Mouse (Mus musculus): Measurements from ENCODE around the gene Col25a1.

The Col25a1 gene

DNA sequence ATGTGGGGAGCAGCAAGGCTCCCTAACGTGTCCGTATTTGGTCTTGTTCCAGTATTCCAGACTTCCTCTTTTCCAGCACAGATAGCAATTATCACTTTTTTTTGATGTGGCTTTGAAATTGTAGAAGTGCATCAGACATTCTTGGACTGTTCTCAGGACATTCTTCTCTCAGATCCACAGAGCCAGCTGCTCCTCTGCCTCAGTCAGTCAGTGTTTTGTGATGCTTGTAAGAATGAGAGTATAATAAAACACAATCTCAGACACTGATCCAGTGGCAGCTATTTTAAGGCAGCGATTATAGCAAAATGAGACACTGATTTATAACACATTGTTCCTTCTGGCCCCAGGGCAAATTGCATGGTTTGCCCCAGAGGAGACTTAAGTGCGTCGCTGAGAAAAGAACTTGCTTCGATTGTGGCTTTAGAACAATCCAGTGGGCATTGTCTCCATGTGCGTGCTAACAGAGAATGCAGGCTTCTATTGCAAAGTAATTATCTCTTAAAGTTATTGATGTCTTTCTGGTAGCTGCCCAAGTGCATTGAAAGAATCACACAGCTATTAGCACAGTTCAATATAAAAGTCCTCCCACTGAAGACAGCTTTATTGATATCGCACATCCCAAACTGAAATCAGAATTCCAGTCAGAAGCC lies 111.5 kb downstream of the Col25a1 start:
- no peak for DNase-seq (ENCODE audit: low read depth)

DNA sequence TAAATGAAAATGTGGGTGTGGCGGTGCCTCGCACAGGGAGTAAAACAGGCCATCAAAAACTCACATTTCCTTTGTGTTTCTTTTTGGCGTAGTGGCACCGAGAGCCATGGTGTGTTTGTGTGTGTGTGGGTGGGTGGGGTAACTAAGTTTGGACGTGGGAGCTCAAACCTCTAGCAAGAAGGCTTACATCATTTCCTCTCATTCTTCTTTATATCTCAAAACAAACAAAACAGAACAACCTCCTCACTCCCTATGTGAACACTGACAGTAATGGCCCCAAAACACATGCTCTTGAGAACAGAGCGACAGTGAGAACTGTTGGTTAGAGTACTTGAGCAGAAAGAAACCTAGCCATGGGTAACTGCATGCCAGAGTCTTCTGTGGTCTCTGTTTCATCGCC lies 121.1 kb downstream of the Col25a1 start:
- DNase-seq (ENCODE audit: low read depth): no peak

DNA sequence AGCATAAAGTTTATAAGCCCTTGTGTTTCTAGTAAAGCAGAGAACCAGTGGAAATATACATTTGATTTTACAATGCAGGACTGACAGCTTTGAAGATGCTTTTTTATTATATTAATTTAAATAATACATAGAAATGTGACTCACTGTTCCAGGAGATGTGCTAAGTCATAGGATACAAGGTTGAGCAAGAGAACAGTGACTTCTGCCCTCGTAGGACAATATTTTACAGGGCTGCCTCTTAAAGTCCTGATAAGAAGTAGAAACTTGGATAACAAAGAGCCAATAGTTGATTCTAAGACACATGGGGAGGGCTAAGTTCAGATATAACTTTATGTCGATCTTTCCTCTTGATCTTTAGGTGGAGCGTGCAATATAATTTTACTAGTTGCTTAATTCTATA lies 124.8 kb downstream of the Col25a1 start:
- DNase-seq (ENCODE audit: low read depth): no peak

DNA sequence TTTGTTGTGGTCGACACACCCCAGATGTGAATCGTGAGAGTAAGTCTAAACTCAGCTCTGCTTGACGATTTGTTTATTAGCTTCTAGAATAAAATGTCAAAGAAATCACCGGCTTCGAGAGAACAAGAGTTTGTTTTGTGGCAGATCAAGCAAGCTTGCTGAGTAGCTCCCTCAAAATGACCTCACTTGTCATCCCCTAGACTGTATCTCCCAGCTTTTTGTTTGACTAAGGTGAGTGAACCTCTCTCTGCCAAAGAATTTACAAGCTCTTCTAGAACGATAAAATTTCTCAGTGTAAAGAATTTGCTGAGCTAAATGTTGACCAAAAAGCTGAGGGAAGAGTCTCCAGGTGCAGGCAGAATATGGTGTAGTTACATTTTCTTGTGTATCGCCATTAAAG lies 125.3 kb downstream of the Col25a1 start:
- DNase-seq (ENCODE audit: low read depth): no peak

DNA sequence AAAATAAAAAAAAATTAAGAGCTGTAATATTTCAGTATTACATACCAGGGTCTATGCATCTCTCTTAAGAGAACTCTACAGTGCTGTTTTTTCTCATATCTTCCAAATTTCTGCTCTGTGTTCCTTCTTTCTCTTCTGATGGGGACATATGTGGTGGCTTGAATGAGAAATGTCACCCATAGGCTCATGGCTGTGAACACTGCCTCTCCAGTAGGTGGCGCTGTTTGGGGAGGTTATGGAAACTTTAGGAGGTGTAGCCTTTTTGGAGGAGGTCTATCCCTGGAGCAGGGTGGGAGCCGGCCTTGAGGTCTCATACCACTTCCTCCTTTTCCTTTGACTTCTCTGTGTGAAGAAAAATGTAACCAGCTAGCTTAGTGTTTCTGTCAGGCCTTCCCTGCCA lies 128.4 kb downstream of the Col25a1 start:
- no peak for DNase-seq (ENCODE audit: low read depth)

DNA sequence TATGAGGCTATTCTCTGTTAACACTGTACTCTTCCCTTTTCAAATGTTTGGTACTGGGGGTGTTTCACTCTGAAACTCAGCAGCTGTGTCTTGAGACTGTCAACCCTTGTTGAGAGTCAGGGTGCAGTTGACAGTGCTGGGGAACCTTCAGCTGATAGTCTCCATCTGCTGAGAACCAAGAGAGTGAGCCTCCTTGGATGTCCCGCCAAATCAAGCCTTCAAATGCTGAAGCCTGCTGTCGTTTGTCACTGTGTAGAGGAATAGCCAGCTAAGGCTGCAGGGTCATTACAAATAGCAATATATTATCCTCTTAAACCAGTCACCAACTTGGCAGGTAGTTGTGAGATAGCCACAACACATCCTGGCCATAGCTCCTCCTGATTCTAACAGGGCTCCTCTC lies 129.0 kb downstream of the Col25a1 start:
- DNase-seq (ENCODE audit: low read depth): no peak

DNA sequence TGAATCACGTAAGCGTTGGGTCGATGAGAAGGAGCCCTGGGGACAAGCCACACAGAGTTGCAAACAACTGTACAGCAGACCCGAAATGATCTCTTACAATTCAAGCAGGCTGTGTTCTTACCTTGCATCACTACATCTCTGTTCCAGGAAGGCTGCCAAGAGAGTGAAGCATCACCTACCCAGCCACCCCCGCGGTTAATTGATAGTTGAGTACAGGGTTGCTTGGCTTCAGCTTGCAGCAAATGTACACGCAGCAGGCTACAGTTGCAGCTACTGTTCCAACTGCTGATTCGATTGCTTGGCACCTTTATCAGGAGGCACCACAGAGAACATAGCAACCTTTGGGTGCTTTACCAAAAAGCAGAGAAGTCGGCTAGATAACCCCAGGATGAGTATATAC lies 133.8 kb downstream of the Col25a1 start:
- DNase-seq (ENCODE audit: low read depth): no peak

DNA sequence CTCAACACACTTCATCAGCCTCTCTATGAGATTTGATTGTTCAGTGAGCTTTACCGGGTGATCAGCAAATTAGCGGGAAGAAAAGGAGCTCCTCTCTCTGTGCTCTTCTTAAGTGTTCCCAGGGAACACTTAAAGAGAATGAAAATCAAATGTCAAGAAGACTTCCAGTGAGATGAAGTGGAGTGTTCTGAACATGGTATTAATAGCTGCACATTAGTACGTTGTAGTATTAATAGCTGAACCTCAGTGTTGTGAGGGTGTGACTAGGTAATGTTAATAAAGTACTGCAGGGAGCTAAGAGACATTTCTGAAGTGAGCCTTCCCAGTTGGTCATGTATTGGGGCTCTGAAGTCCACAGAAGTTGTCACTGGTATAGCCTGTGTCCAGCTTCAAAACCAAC lies 139.2 kb downstream of the Col25a1 start:
- DNase-seq (ENCODE audit: low read depth): no peak

DNA sequence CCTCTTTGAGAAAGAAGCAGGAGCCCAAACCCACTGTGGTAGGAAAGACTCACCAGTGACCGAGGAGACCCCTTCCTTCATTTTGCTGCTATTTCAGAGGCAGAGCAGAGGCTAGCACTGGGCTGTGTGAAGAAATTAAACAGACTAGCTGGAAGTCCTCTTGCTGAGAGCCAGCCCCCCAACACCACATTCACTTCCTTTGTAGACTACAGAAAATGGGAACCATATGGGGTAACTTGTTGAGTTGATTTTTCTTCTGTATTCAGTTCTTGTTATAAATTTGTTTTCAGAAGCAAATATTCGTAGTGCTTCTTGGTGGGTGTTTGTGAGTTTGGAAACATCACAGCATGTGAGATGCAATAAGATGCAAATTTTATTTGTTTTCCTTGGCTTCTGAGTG lies 142.6 kb downstream of the Col25a1 start:
- DNase-seq (ENCODE audit: low read depth): no peak

DNA sequence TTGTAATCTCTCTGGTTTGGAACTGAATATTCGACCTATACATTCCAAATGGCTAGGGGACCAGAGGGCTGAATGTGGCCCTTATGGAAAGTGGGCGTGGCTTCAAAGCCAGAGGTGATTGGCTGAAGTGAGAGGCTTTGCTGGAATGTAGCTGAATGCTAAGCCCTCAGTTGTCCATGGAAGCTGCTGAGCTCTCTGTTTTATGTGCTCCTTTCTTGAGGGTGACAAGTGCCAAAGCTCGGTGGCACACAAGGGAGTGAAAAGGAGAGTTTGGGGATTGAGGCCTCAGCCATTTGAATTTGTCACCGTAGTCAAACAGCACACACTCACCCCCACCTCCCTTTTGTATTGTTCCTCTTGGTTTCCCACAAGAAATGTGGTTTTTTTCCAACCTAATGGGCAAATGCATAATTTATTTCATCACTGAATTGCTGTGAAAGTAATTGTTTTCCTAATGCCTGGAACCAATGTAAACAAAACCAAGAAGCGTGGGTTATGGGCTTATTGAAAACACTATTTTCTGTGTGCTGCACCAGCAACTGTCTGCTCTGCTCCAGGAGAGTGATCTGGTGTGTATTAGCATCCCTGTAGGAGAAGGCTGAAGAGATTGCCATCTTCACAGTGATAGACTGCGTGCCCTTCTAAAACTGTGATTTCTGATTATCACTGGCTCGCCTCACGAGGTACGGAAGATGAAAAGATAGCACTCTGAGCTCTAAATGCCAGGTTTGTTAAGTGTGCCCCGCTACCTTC lies 147.2 kb downstream of the Col25a1 start:
- no peak for DNase-seq (ENCODE audit: low read depth)

DNA sequence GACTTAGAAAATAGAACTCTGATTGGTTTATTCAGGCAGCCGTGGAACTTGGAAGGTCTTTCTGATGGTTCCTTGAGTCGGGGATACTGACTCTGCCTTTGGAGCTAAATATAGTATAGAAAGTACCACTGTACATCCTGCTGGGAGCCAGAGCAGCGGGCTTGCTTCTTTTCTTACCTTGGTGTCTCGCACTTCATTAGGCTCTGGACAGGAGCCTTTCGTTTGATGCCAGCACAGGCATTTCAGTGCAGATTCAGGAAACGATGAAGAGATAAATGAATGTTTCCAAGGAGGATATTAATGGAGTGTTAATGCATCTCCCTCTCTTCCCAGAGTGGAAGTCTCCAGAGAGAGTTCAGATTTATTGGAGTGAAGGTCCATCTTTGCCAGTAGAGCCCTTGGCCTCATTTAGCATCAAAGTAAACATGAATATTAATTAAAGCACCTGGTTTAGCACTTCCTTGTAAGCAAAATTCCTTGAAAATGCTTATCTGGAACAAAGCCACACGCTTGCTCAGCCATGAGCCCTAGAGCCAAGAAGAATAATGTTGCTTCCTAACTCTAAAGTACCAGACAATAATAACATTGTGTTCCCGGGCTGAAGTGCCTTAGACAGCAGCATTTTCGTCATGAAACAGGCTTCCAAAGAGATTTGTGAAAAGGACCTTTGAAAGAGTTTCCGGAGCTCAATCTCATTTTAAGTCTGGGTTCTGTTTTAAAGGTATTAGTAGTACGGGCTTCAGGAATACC lies 151.9 kb downstream of the Col25a1 start:
- no peak for DNase-seq (ENCODE audit: low read depth)

DNA sequence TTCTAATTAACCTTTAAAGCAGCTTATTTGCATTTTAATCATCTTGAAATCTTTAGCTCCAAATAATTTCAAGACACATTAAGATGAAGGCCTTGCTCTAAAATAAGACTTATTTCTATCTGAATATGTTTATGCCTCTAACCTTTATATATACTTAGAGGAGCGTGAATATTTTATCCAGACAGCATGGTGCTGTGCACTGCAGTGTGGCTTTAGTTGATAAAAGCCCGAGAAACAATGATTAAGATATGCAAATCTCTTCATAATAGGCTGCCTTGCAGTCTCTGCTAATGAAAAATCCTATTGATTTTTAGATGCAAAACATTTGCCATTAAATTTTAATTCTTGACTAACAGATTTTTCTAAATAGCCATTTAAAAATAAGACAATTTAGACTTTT lies 156.8 kb downstream of the Col25a1 start:
- no peak for DNase-seq (ENCODE audit: low read depth)

DNA sequence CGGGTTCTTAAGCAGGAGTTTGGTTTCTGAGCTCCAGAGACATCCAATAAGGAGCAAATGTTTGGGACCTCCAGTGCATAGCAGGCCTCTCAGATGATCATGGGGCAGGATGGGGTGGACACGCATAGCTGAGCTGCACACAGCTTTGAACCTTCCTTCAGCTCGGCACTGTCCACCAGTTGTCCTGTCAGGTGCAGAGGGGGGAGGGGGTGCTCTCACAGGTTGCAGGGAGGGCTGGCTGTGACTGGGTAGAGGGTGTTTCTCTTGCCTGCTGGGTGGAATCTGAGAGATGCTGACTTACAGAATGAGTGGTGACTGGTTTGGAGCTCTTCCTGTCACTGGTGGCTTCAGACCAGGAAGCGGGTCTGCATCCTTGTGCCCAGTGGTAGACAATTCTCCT lies 157.5 kb downstream of the Col25a1 start:
- no peak for DNase-seq (ENCODE audit: low read depth)

DNA sequence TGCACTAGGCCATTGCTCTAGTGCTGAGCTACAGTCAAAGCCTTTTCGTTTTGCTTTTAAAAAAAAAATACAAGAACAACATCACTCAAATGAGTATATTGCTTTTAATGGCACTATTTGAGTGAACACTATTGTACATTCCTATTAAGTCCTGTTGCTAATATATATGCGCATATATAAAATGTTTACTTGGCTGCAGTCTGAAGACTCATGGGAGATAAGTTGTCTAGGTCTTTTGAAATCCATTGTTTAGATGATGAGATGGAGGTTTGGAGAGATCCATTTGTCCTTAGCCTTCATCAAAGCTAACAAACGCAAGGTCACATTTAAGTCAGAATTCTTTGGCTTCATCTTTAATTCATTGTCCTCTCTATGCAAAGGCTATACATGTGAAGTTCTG lies 157.9 kb downstream of the Col25a1 start:
- no peak for DNase-seq (ENCODE audit: low read depth)

DNA sequence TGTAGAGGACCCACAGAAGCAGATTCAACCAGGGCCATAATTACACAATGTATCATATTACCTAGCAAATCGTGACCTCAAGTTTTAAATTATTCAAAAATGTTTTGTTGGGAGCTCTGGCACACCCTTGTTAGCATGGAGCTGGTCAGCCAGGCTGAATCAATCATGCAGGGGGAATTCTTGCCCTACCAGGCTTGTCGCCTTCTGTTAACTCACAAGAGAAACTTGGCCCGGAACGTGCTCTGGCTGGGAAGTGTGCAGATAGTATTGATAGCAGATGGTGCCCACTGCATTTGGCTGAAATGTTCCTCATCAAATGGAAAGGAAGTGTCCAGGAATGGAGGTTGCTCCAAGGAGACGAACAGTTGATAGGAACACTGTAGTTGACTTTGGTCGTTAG lies 158.9 kb downstream of the Col25a1 start:
- DNase-seq (ENCODE audit: low read depth): no peak

DNA sequence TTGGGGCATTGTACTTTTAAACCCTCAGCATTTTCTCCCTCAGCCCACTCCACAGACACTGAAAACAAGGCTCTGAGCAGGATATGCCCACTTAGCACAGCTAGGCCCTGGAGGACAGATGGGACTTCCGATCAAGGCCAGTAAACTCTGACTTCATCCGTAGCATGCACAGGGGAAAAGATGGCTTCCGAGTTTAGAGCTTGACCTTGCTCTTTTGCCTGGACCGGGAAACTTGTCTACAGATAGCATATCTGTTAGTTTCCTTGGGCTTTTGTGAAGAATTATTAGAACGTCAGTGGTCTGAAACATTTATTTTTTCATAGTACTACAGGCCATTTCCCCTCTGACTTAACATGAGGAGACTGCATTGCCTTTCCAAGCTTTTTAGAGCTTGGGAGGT lies 159.4 kb downstream of the Col25a1 start:
- DNase-seq (ENCODE audit: low read depth): no peak

DNA sequence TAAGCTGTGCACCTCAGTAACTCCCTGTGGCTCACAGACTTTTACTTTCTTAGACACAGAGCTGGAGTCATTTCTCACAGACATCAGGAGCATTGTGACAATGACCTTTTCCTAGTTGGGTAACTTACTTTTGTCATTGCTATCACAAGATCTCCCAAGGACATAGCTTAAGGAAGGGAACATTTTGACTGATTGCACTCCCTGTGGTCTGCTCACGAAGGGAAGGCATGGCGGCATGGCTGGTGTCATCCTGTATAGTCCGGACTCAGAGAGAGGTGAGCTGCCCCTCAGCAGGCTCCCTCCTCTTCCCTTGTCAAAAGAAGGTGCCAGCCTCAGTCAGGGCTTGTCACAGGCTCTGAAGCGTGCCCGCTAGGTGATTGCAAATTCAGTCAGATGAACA lies 160.6 kb downstream of the Col25a1 start:
- DNase-seq (ENCODE audit: low read depth): no peak

DNA sequence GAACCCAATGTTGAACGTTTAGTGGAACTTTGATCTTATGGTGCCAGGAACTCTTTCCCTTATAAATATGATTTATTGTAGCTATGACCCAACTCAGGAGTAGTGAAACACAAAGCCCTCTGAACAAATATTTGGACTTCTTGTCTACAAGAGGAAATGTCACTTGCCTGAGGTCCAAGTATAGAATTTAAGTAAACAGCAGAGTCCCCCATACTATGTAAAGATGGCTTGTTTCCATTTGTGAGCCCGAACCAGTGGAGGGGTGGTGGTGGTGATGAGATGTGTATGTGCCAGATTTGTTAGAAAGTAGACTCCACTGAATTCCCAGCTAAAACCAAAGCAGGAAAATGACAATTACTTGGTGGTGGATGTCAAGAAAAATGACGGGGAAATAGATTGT lies 169.2 kb downstream of the Col25a1 start:
- no peak for DNase-seq (ENCODE audit: low read depth)

DNA sequence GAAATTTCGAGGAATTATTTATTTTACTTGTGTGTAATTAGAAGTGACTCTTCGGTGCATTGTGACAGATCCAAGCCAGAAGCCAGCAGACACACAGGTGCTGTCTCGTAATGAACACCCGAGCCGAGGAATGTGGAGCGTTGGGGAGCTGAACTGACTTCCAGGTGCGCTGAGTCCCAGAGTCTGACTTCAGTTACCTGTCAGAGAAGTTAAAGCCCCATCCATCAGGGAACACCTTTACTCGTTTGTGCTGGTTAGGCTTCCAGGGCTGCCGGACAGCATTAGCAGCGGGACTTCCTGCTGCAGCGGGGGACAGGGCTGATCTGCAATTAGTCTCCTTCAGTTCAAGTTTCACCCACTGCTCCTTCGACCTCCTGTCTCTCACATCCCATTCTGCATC lies 172.3 kb downstream of the Col25a1 start:
- no peak for DNase-seq (ENCODE audit: low read depth)

DNA sequence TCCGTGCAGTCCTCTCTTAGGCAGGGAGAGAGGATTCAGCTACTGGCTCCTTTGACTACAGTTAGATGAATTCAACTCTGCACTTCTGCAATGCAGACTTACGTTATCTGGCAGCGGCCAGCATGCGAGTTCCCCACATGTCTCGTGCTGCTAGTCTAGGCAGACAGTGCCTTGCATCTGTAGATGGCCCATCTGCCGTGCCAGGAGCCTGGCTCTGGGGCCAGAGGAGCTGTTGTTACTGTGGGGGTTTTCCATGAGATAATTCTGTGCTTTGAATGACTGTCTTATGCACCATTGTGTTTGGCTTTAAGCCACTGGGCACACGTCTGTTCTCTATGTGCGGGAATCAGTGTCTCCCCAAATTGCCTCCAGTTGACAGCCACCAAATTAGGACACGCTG lies 173.5 kb downstream of the Col25a1 start:
- DNase-seq (ENCODE audit: low read depth): no peak

DNA sequence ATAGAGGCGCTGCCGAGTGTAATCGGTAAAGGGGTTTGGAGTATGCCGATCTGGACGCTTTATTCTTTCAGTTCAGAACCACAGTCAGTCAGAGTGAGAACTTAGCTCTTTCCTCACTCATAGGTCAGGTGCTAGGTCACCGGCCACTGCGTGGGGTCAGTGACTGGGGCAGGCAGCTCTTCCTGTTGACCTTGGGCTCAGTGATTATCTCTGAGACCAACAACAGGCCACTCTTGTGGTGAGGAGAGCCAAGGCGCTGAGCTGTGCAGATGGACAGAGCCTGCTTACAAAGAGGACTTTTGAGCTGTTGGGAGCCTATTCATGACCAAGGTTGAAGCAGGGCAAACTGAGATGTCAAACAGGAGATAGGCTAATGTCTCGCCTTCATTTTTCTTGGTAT lies 174.4 kb downstream of the Col25a1 start:
- no peak for DNase-seq (ENCODE audit: low read depth)

DNA sequence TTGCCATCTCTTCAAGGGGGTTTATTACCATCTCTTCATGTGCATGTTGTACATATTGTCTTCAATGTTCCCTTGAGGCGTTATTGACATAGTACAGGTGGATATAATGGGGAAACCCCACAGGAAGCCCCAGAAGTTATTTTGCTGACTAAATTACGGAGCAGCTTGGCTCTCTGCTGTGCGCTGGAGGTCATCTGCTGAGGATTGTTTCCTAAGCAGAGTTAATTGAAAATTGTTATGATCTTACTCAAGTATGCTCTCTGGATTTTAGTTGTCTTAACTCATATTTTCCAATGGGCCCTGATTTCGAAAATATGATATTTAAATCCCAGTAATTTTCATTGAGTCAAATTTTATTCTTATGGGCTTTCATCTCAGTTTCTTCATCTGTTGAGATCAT lies 178.0 kb downstream of the Col25a1 start:
- DNase-seq (ENCODE audit: low read depth): no peak

DNA sequence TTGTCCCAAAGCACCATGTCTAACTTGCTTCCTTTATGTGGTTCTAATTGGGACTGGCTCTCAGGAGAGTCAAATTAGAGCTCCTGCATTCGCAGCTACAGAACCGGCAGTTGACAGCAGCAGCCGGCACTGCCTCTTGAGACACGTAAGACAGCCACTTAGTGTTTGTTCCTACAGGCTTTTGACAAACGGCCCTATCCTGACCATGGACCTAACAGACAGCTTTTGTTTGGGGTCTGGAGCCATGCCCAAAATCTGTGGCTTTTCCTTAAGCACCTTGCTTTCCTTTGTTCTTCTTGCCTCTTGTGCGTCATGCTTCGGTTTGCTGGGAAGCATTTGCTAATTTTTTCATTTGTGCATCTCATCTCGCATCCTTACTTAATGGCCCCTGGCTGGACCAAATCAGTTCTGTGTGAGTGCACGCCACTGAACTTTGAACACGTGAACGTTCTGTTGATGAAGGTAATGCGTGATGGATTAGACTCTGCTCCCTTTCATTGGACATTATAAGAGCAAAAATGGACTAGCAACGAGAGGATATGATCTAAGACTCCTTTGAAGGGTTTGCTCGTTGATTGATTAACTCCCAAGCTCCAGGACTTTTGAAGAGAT lies 179.5 kb downstream of the Col25a1 start:
- no peak for DNase-seq (ENCODE audit: low read depth)
